Mouse (Mus musculus) megakaryocyte, embryonic 14.5 days (primary cell): Measurements from ENCODE around the gene Acbd3.

Experiments
- FLI1 ChIP-seq: IDR thresholded peaks from 2 replicates; pipeline ENCODE4 v1.6.1; 2012; ENCODE audit warnings: low read length, inconsistent platforms, mixed read lengths
- GATA1 ChIP-seq: IDR thresholded peaks from 3 replicates; pipeline ENCODE4 v1.6.1; 2012; ENCODE audit warnings: mixed read lengths, low read length, inconsistent platforms, borderline replicate concordance

- TF ChIP-seq GATA1 (no peak), FLI1 (no peak)
Observed at GRCm38 (mm10) chr1:180767541-180768333, 41.9 kb downstream of the Acbd3 start.
